Mouse (Mus musculus) ES-Bruce4 (cell line): ENCODE data around the gene Slc2a12.

Experiments used
- CTCF ChIP-seq: IDR thresholded peaks from one replicate; pipeline ENCODE4 v1.8.1; 2011; ENCODE audit warnings: low read depth, low read length
- EP300 ChIP-seq: IDR thresholded peaks from 2 replicates; pipeline ENCODE4 v1.6.1; 2011; ENCODE audit warnings: low read depth, low read length; ENCODE audit not compliant: insufficient read depth
- POLR2A ChIP-seq: IDR thresholded peaks from one replicate; pipeline ENCODE4 v1.8.1; 2011; ENCODE audit warnings: low read length; ENCODE audit not compliant: insufficient read depth

GRCm38 (mm10) chr10:22718475-22718874, 73.7 kb downstream of the Slc2a12 start:
- TF ChIP-seq CTCF = no peak
- TF ChIP-seq EP300 = no peak
- TF ChIP-seq POLR2A = no peak
